Mouse (Mus musculus) olfactory bulb, adult 2 months (tissue): Measurements from ENCODE around the gene Ethe1.

ENCODE experiments used
- CTCF ChIP-seq: fragments of 200-500 bp; IDR thresholded peaks from 2 replicates; pipeline ENCODE4 v1.5.1; 2012; ENCODE audit warnings: low read depth, mild to moderate bottlenecking, low read length, moderate library complexity; ENCODE audit not compliant: insufficient read depth
- POLR2A ChIP-seq: fragments of 200-500 bp; IDR thresholded peaks from 2 replicates; pipeline ENCODE4 v1.6.1; 2012; ENCODE audit warnings: mild to moderate bottlenecking, low read depth, low read length, moderate library complexity; ENCODE audit not compliant: insufficient read depth

- TF ChIP-seq POLR2A (no peak), CTCF (no peak)
Measured at GRCm38 (mm10) chr7:24605561-24605960, 18.2 kb downstream of the Ethe1 start.
